Mouse (Mus musculus) cortical plate, adult 2 months (tissue): ENCODE measurements around the gene Cyb561.

Experiments
- CTCF ChIP-seq: fragments of 200-500 bp; IDR thresholded peaks from 2 replicates; pipeline ENCODE4 v1.5.1; 2011; ENCODE audit warnings: mild to moderate bottlenecking, control low read depth, low read length; ENCODE audit not compliant: insufficient read depth; ENCODE audit errors: extremely low read depth
- POLR2A ChIP-seq: fragments of 200-500 bp; IDR thresholded peaks from 2 replicates; pipeline ENCODE4 v1.6.1; 2011; ENCODE audit warnings: mild to moderate bottlenecking, low read length, control low read depth; ENCODE audit not compliant: insufficient read depth; ENCODE audit errors: extremely low read depth

GRCm38 (mm10) chr11:105948255-105948654 lies 4.9 kb downstream of the Cyb561 start:
- TF ChIP-seq POLR2A: no peak
- TF ChIP-seq CTCF: no peak
